Mouse (Mus musculus) T-helper 17 cell (primary cell): Measurements from ENCODE around the gene Maats1.

Source experiments
- in situ Hi-C, 2 experiments: fragments of 300-600 bp; cut with MboI, MseI; formaldehyde crosslinking; loops; 1 replicate in 1 of 2; 2 replicates in 1 of 2; pipeline ENCODE4 v1.15.1; 2025; ENCODE audit warnings: high pct_unique_total_duplicates in 2 of 2

Maats1 gene

GRCm38 (mm10) chr16:38370633-38371374 lies 28.9 kb upstream of the Maats1 start:
- in situ Hi-C loops: no loop called here

DNA sequence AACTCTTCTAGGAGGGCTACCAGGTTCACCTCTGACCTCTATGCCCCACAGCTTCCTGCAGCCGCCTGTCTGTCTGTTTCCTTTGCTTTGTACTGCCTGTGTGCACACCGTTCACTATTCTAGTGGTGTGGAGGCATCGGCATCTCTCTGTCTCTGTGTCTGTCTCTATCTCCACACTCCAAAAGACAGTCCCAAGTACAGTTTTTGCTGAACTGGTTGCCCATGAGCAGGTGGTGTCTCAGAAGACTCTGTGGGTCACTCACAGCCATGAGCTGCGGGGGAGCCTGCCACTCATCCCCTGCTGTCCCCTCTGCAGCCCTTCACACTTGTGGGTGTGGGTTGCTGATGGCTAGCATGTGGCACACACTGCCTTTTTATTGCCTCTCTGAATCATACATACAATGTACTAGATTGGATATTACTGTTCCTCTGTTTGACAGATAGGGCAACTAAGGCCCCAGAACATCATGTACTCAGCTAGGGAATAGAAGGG lies 28.1 kb upstream of the Maats1 start:
- in situ Hi-C loops: no loop called here

- in situ Hi-C loops: no loop called here
Observed at GRCm38 (mm10) chr16:38369431-38369830, 27.5 kb upstream of the Maats1 start.

DNA sequence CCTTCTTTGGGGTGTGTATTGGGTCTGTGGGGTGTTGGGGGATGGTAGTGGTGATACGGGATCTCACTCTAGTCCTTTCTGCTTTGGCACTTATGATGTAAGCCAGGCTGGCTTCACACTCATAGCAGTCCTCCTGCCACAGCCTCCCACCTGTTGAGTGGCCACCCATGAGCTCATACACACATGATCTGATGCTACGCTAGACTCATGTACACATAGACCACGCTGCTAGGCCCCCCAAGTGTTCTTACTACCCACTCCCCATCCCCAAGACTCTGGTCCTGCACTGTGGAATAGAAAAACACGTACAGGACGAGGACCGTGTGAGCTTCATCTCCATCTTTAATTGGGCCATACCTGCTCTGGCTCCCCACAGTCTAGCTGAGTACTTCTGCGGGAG lies 27.1 kb upstream of the Maats1 start:
- in situ Hi-C loops: no loop called here

- in situ Hi-C loops: no loop called here
Observed at GRCm38 (mm10) chr16:38368336-38368735, 26.4 kb upstream of the Maats1 start.

DNA sequence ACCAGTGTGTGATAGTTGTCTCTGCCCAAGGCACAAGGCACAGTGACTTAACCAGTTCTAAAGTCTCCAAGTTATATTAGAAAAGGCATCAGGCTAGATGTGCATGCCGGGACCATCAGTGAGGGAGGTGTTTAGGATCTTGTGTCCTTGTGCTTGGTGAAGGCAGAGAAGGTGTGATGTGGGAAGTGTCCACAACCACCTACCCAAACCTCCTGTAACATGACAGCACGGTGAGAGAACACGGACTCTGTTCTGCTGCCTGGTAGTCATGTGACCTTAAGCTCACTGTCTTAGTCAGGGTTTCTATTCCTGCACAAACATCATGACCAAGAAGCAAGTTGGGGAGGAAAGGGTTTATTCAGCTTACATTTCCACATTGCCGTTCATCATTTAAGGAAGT lies 24.3 kb upstream of the Maats1 start:
- in situ Hi-C loops: no loop called here

- in situ Hi-C loops: no loop called here
Observed at GRCm38 (mm10) chr16:38365390-38365789, 23.4 kb upstream of the Maats1 start.

DNA sequence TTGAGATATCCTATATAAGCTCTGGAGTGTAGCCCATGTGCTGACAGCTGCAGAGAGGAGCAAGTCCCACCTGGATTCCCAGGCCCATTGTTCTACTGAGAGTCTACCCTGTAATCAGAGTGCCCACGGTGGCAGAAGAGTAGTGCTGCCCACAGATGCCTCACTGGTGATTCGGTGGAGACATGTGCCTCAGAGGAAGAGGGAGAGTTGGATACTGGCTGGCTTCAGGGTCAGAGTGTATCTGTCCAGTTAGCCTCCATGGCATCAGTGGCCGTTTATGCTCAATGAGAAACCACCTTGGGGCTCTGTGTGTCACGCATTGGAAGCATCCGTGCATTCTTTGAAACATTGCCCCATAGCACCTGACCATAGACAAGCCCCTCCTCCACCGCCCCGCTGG lies 21.7 kb upstream of the Maats1 start:
- in situ Hi-C loops: no loop called here

- in situ Hi-C loops: no loop called here
Observed at GRCm38 (mm10) chr16:38363256-38363595, 21.3 kb upstream of the Maats1 start.

DNA sequence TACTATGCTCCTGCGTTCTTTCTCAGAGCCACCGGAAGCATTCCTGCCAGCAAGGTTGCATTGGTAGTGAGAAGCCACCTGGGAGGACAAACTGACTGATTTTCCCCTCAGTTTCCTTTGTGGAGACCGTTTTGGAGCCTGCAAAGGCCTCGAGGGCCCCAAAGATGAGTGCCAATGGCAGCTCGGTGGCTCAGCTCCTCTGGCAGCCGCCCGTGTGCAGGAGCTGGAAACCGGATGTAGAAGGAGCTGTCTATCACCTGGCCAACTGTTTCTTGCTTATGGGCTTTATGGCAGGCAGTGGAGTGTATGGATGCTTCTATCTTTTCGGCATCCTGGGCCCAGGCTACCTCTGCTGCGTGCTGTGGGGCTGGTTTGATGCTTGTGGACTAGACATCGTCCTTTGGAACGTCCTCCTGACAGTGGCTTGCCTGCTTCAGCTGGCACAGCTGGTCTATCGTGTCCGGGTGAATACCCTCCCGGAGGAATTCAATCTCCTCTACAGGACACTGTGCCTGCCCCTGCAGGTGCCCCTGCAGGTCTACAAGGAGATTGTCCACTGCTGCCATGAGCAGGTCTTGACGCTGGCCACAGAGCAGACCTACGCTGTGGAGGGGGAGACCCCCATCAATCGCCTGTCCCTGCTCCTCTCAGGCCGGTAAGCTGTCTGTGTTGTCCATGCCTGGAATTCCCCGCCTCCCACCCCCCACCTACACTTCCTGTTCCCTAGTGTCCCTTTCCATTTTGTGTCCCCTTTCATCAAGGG lies 20.7 kb upstream of the Maats1 start:
- in situ Hi-C loops: no loop called here

DNA sequence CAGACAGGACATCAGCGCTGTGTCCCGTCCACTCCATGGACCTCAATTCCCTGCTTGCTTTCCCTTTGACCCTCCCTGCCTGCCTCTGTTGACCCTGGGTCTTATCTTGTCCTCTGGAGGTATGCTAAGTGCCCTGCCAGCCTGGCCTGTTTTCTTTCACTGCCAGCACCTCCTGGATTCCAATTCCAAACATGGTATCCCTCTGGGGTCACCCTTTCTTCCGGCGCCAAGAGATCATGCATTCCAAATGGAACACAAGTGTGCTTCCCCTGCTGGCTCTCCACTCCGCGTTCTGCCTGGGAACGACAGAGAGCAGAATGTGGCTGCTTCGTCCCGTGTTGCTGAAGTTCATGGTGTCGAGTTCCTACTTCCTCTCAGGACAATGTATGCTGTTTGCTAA lies 20.0 kb upstream of the Maats1 start, which contains the start of gene Popdc2:
Popdc2 (plus strand) TSS at position 277 of the 400 bp plus-strand sequence.
- in situ Hi-C loops: no loop called here

DNA sequence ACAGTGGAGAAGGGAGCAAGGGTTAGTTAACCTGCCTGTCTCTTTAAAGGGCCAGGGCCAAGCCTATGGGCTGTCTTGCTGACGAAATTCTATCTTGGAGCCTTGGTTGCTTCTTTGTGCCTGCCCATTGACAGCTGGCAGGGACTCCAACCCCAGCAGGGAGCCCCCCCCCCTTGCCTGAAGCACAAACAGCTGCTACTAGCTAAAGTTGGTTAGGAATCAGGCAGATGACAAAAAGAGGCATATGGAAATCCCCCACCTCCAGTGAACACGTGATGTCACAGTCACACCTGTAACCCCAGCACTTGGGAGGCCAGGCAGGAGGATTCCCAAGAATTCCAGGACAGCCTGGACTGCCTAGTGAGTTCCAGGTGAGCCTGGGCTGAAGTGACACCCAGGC lies 18.4 kb upstream of the Maats1 start:
- in situ Hi-C loops: no loop called here

DNA sequence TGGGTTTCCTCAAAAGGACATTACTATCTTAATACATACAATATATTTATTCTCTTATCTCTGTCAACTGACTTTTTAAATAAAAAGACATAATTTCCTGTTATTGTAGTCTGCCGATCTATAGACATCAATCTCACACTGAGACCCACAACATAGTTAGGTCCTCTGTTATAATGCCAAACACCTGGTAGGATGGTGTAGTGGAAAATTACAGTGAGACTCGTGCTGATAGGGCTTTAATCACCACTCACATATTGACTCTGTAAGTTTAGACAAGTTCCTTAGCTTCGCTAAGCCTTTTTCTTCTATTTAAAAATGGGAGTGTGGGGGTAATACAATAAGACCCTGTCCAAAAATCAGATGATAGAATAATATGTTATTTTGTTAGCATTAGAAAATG lies 17.9 kb upstream of the Maats1 start:
- in situ Hi-C loops: loop anchor here in 1 of 2 experiments (5.0 kb wide), 1 partner anchor 122 kb away; no protein-coding TSS in a partner anchor

GRCm38 (mm10) chr16:38359241-38359640 lies 17.3 kb upstream of the Maats1 start:
- in situ Hi-C loops: loop anchor here in 1 of 2 experiments (5.0 kb wide), 1 partner anchor 123 kb away; no protein-coding TSS in a partner anchor

- in situ Hi-C loops: loop anchor here in 1 of 2 experiments (5.0 kb wide), 1 partner anchor 124 kb away; no protein-coding TSS in a partner anchor
Observed at GRCm38 (mm10) chr16:38358256-38358812, 16.4 kb upstream of the Maats1 start.

- in situ Hi-C loops: no loop called here
Observed at GRCm38 (mm10) chr16:38354185-38354913, 12.4 kb upstream of the Maats1 start.

DNA sequence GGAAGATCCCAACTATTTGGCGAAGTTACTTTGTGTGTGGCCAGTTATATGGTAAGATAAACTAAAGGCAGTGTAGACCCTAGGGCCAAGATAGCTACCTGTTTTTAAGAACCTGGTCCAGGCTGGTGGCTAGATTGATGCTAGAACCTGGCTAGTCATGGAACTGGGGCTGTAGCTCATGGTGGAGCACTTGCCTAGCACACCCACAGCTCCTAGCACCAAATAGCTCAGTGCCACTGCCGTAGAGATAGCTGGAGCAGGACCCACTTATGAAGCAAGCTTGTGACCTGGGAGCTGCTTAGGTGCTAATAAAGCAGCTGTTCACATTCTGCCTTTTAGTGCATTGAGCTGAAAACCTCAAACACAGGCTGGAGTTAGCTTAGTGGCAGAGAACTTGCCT lies 11.7 kb upstream of the Maats1 start:
- in situ Hi-C loops: no loop called here

DNA sequence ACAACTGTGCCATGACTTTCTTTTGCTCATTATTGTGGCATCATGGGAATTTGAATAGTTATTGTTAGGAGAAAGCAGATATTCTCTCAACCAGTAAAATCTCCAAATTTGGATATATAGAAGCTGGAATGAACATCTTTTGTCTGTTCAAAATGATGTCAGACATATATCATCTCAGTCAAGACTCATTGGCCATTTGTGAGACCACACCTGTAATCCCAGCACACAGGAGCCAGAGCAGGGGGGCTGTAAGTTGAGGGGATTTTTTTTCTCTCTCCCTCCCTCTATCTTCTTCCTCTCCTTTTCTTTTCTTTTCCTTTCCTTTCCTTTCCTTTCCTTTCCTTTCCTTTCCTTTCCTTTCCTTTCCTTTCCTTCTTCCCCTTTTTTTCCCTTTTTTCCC lies 10.9 kb upstream of the Maats1 start:
- in situ Hi-C loops: no loop called here

- in situ Hi-C loops: no loop called here
Observed at GRCm38 (mm10) chr16:38352031-38352430, 10.1 kb upstream of the Maats1 start.

DNA sequence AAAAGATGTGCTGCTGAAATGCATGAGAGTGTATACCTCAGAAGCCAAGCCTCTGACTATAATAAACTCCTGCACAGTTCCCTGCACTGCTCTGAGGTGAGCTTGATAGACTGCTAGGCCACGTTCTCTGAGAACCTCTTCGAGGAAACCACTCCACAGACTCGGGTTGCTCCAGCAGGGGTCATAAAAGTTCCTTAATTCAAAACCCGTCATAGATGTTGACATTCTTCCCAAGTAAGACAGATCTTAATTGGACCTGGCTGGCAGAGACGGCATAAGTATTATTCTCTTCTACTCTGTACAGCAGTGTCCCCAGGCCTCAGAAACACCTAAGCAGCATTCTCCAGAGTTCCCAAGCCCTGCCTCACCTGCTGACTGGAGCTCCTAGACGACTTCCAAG lies 9.0 kb upstream of the Maats1 start:
- in situ Hi-C loops: no loop called here

DNA sequence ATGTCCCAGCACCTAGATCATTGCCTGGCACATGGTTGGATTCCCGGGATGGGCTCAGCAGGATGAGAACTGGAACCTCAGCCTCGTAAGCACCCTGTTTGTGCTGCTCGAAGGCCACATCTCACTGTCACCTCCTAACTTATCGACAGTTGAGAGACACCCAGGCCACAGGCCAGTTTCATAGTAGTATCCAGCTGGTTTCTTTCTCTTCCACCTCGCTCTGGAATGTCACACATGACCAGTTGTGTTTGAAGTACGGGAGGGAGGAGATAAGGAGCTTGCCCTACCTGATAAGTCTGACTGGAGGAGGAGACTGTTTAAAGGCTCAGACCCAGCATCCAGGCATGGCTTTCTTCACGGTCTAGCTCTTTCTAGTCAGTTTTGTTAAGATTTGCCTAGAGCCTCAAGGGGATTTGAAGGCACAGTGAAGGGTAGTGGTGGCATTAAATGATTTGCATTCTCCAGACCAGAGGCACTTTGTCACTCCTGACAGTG lies 8.5 kb upstream of the Maats1 start:
- in situ Hi-C loops: no loop called here

GRCm38 (mm10) chr16:38349881-38350280 lies 7.9 kb upstream of the Maats1 start:
- in situ Hi-C loops: no loop called here
